Mouse (Mus musculus): ENCODE data around the gene Etv4. TPM values are rescaled to one million over a fixed set of nuclear protein-coding genes. Genes with fewer than 3 reads are reported as not detected.

The Etv4 gene
- 1 to 10 TPM; 2.1 to 2.7 TPM for total RNA-seq (2021)

DNA sequence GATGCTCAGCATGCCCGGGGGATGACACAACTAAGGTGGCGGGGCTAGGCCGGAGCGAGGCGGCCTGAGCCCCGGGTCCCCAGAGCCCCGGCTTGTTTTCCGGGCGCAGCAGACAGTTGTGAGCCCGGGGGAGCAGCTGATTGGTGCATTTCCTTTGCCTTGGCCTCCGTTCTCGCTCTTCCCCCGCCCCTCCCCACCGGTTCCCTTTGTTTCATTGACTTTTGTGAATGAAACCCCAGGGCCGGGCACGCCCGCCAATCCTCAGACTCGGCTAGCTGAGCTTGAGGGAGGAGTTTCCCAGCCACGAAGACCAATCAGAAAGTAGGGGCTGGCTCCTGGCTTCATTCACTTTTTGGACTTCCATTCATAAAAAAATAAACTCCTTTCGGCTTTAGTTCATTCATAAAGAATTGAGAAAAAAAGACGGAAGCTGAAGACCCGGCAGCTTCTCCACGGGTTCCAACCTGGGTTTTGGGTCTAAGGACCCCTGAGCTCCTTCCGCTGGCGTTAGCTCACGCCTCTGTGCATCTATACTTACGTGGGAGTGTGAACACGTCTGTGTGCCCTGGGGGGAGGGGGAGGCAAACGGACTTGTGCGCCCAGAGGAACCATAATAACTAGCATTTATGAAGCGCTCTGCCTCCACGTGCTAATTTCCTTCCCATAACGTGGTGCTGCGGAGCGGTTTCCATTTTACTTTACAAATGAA lies at the start of gene Etv4:
Gene Etv4, minus strand, starts transcription at position 229 of the 709 bp plus-strand sequence.
- intact Hi-C loops (cut with DNase I), result no loop called here

DNA sequence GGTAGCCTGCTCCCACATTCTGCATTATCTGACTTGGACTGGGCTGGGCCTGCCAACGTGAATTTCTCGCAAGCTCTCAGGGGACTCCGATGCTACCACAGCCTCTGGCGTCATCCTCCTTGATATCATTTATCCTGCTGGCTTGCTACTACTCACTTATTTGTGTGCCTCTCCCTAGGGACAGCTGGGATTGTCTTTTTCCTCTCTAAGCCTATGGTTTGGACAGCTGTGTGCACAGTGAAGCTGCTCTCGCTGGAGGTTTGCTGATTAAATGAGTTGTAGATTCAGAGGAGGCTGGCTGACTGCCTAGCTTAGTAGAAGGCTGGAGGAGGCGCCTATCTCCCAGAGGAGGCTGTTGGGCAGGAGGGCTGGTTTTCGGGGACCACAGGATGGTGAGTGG lies 46.8 kb upstream of the Etv4 start:
- peak; percentile 73 to 74 for DNase-seq
- intact Hi-C loops (cut with DNase I), result loop anchor here (2.0 to 5.0 kb wide), 2 partner anchors 17 to 50 kb away; no protein-coding TSS in a partner anchor

More for the DNA sequence above, at the start of gene Etv4:
- DNase-seq, result peak; percentile 92 to 94

DNA sequence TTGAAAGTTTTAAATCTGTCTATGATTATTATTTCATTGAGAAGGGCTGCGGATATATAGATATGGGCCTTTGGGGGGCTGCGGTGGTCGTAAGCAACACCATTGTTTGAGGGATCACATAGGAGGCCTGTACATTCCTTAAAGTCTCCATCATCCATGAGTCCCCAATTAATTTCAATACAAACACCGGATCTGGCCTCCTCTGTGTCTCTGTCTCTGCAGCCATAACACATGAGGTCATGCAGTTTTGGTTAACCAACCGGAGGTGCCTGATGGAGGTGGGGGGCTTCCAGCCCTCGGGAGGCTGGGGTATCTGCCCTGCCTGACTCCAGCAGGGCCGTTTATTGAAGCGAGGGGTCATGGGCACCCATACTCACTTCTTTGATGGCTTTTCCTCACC lies 45.4 kb upstream of the Etv4 start:
- DNase-seq, result peak in 1 of 2 experiments; percentile 19
- intact Hi-C loops (cut with DNase I), result loop anchor here (5.0 kb wide), 1 partner anchor 52 kb away; no protein-coding TSS in a partner anchor

DNA sequence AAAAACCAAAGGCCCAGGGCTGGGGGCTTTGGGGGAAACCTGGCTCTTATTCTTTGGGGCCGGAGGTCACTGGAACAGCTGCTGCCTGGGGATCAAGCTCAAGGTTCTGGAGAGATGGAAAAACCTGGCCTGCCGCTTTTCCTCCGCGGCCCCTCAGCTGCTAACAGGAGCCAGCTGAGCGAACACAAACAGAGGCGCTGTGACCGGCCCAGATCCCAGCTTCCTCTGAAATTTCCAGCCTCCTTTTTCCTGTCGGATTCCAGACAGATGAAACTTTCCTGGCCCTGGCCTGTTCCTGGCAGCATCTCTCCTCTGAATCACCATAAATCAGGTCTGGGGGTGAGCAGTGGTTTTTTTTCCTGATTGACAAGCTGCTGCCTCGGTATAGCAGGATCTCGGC lies 44.9 kb upstream of the Etv4 start:
- peak; percentile 80 to 83 for DNase-seq
- intact Hi-C loops (cut with DNase I), result loop anchor here (5.0 kb wide), 1 partner anchor 52 kb away; no protein-coding TSS in a partner anchor

DNA sequence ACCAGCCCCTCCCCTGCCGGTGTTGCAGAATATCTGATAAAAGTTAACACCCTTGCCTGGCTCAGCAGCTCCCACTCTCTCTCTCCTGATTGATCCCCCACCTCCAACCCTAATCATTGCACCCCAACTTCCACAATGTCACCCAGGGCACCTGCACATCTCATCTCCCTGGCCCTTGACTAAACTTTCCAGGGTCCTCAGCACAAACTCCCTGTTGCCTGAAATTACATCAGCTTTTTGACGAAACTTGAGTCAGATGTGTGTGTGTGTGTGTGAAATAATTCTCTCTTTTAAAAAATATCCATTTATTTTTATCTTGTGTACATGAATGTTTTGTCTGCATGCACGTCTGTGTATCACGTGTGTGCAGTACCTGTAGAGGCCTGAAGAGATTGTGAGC lies 43.5 kb upstream of the Etv4 start:
- no peak for DNase-seq
- intact Hi-C loops (cut with DNase I), result no loop called here

DNA sequence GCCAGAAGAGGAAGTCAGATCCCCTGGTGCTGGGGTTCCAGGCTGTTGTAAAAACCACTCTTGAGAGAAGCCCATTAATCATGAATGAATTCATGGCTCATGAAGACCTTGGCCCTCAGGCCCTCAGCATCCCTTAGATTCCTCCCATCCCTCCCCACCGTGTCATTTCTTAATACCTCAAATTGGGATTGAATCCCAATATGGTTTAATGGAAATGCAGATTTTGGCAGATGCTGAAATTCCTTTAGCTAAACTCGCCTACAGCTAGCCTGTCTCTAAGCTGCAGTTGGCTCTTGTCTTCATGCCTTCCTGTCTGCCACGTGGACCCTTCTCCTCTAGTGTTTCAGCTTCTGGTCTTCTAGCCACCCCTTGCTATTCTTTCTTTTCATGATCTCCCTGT lies 38.0 kb upstream of the Etv4 start:
- intact Hi-C loops (cut with DNase I), result loop anchor here (5.0 kb wide), 1 partner anchor 34 kb away; no protein-coding TSS in a partner anchor
- DNase-seq, result no peak

DNA sequence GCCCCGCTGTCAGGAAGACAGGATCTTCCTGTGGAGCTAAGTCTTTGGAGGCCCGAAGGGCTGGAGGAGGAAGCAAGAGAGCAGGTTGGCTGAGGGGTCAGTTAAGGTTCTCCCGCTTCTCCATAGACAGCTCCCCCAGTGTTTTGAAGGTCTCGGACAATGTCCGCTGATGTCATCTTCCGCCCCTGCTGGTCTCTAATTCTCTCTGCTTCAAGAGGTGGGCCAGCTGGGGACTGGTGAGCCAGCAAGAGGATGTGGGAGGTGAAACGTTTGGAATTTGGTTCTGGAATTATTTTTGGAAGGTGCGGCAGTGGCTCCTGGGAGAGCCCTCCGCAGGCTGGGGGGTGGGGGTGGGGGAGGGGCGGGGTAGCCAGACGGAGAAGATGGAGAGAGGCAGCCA lies 35.7 kb upstream of the Etv4 start:
- intact Hi-C loops (cut with DNase I), result loop anchor here (5.0 kb wide), 1 partner anchor 36 kb away; no protein-coding TSS in a partner anchor
- DNase-seq, result peak; percentile 72 to 73

DNA sequence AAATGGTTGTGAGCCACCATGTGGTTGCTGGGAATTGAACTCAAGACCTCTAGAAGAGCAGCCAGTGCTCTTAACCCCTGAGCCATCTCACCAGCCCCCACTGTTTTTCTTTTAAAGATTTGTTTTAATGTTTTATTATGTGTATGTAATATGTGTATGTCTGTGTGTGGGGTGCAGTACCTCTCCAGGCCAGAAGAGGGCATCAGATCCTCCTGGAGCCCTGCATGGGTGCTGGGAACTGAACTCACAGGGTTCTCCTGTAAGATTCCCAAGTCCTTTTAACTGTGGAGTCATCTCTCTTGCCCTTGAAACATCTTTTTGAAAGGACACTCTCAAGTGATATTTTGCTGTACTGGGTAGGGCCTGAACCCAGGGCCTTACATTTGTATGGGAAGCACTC lies 34.7 kb upstream of the Etv4 start:
- no peak for DNase-seq
- intact Hi-C loops (cut with DNase I), result loop anchor here (5.0 kb wide), 1 partner anchor 37 kb away; no protein-coding TSS in a partner anchor

DNA sequence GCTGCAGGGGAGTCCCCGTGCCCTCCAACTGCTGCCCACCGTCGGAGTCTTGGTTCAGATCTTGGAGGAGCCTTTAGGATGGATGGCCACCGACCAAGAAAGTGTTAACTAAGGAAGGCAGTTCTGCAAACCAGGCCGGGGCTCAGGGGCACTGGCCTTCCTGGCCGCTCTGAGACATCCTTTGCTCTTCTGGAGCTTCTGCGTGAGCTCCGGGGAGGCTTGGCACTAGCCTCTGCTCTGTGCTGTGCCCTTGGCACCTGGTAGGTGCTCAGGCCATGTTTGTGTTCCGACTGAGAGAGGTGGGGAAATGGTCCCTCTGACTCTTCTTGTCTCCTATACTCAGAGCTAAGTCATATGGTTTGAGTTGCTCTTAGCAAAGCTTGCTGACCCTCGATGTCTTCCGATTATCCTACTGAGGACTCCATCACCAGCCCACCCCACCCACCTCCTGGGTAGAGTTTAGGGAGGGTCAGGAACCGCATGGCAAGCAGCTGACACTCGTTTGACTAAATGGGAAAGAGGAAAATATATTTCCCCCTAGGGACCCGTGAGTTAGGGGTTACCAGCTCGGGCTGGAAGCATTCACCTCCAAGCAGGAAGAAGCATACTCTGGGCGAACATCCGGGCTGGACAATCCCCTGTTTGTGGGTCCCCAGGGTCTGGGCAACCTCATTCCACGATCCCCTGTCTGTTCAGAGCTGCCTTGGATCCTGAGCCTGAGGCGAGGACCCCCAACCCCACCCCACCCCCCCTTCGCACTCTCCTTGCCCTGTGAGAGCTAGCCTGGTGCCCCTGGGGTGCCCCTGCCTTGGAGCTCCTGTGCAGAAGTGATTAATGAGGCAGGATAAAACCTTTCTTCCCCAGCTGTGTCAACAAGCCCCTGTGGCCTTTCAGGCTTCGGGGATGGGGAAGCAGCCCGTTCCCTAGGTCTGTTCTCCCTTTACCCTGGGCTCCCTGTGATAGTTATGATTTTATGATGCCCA lies 30.2 kb upstream of the Etv4 start:
- DNase-seq, result no peak
- intact Hi-C loops (cut with DNase I), result no loop called here

DNA sequence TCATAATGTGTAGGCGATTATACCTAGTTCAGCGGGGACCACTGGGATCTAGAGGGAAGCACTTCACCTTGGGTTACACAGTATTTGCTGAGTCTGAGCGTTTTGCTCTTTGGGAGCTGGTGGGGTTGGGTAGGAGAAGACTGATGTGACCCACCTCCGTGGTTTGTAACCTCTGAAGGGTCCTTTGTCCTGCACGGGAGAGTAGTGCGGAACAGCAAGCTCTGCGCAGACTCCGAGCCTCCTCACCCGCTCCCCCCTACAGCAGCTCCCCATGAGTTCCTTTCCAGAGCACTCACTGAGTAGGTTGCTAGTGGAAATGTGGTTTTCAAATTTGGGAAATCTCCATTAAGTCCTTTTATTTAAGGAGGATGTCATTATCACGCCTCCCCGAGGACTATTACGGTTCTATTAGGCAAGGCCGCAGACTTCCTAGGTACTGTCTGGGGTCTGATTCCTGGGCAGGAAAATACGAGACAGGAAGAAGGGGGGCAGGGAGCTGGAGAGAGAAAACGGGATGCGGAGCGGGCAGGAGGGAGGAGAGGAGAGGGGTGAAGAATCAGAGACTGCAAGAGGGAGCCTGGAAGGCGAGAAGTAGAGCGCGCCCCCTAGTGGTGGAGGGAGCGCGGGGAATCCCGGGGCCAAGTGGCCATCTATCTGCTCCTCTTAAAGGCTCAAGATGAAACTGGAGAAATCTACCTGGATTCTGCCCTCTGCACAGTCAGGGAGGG lies 29.4 kb upstream of the Etv4 start:
- DNase-seq, result peak; percentile 85 to 91
- intact Hi-C loops (cut with DNase I), result loop anchor here (1.0 to 5.0 kb wide), 3 partner anchors 52 to 153 kb away; partner anchors contain the start of gene Sost

DNA sequence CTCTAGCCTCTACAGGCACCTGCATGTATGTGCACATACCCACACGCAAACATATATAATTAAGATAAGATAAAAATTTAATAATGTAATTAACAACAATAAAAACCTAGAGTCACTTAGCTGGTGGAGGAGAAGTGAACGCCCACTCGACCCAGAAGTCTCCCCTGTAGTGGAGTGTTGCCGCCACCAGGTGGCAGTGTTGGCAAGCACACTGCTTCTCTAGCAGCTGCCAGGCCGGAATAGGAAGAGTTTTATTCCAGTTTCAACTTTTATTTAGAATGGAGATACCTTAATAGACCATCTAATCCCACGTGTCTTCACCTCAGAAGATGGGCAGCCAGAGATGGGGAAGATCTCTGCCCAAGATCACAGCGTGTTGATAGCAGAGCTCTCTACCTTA lies 28.1 kb upstream of the Etv4 start:
- intact Hi-C loops (cut with DNase I), result loop anchor here (1.0 to 5.0 kb wide), 3 partner anchors 51 to 154 kb away; partner anchors contain the start of gene Sost
- peak; percentile 85 to 92 for DNase-seq

DNA sequence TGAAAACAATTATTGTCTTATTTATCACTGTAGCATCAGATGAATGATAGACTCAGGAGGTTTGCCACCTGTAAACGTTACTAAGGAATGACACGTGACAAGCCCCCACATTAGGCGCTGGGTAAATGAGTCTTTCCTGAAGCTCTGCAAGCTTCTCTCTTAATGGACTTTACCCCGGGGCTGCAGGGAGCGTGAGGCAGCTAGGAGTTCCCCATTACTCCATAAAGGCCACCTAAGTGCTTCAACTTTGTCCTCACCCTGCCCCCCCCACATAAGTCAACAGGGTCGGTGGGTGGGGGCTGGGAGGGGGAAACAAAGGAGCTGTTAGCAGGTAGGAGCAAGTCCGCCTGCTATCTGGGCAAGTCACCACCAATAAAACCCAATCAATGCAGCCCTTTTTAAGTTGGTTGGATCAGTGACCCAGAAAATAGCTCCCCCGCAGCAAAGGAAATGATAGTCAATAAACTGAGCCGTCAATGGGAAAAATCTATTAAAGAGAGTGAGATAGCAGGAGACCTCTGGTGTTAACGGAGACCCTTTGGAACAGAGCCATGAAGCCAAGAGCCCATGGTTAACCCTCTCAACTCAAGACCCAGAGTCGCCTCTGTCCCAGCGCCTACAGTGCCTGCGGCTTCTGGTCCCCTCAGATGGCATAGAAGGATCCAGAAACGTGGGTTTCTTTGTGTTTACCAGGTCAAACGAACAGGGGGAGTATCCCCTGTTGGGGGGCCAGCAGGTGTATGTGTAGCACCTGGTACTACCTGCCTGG lies 24.1 kb upstream of the Etv4 start:
- intact Hi-C loops (cut with DNase I), result no loop called here
- DNase-seq, result no peak

DNA sequence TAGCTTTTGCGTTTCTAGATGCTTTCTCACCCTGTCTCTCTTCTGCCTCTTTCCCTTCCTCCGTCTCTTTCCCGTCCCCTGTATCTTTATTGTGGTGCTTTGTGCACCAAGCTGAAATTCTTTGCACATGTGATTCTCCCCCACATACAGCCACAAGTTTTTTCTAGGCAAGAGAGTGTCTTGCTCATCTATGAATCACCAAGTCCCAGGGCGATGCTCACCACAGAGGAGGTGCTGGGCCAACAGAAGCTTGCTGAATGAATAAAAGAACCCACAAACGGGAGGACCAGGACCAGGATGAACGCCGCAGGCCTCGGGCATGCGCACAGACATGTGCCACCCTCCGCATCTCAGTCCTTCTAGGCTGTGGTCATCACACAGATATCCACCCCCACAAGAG lies 22.1 kb upstream of the Etv4 start:
- DNase-seq, result no peak
- intact Hi-C loops (cut with DNase I), result no loop called here

DNA sequence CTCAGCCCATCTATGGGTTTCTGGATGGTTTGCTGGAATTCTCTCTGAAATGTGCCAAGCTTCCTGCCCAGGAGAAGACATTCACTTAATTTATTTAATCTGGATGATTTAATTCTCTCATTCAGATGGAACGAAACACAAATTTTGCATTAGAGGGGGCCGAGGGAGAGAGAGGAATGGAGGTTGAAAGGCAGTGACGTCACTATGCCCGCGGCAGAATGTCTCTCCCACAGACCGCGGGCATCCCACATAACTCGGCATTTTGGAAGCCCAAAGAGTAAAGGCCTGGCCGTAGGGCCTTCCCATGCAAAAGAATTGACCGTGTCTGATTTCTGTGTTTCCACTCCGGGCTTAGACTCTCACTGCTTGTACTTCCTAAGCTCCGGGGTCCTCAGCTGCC lies 21.6 kb upstream of the Etv4 start:
- DNase-seq, result no peak
- intact Hi-C loops (cut with DNase I), result no loop called here

DNA sequence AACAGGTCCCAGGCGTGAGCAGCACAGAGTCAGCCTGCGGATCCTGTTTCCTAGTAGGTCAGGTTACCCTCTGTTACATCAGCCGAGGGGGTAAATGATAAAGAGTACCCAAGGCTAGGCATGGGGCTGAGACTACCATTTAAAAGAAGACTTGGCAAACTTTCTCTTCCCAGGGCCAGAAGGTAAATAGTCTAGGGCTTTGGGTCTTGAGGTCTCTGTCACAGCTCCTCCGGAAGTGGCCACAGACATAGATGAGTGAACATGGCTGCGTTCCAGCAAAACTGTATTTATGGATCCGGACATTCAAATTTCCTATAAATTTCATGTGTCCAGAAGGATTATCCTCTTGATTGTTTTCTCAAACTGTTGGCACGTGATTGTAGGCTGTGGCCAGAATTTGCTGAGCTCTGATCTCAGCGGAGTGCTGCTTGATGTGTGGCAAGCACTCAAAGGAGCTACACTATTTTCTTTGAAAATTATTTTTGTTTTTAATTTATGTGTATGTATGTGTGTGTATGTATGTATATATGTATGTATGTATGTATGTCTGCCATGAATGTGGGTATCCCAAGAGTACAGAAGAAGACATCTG lies 20.0 kb upstream of the Etv4 start:
- DNase-seq, result no peak
- intact Hi-C loops (cut with DNase I), result no loop called here

DNA sequence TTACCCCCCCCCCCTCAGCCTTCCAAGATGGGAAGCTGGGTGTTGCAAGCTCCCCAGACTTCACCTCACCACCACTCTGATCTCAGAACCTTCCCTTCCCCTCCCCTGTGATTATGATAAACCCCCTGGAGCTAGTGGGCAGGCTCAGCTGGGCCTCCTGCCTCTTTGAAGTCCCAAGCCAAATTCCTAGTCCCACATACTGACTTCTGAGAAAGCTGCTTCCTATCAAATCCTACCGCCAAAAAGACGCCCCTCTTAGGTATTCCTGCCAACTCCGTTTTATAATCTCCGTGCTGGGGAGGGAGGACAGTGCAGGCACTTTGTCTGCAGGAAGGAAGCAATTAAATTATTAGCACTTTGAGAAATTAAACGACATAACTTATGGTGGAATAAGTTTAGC lies 16.2 kb upstream of the Etv4 start:
- intact Hi-C loops (cut with DNase I), result no loop called here
- no peak for DNase-seq

DNA sequence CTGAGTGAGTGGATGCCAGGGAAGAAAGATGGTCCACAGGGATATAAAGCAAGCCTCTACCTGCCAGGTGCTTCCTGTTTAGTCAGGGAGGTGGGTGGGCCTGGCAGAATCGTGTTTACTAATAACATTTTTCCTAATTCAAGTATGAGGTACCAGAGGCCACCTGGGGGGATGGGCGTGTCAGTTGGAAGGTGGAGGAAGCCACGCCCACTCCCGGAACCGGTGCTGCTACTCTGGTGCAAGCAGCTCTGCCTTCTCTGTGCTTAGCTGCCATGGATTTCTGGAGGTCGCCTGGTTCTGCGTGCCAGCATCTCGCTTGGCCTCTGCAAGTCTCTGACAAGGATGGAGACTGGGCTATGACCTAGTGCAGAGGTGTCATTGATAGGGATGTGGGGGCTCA lies 12.9 kb upstream of the Etv4 start:
- DNase-seq, result no peak
- intact Hi-C loops (cut with DNase I), result no loop called here

DNA sequence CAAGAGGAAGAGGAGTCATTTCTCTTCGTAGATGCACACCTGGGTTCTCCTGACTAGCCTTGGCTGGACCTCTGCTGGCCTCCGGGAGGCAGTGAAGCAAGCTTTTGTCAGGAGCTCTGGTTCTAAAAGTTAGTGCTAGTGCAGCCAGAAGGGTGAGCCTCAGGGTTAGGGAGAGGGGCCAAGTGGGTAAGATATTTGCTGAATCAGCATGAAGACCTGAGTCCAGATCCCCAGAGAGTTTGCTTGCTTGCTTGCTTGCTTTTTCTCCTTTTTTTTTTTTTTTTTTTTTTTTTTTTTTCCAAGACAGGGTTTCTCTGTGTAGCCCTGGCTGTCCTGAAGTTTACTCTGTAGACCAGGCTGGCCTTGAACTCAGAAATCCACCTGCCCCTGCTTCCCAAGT lies 12.2 kb upstream of the Etv4 start:
- no peak for DNase-seq
- intact Hi-C loops (cut with DNase I), result no loop called here

DNA sequence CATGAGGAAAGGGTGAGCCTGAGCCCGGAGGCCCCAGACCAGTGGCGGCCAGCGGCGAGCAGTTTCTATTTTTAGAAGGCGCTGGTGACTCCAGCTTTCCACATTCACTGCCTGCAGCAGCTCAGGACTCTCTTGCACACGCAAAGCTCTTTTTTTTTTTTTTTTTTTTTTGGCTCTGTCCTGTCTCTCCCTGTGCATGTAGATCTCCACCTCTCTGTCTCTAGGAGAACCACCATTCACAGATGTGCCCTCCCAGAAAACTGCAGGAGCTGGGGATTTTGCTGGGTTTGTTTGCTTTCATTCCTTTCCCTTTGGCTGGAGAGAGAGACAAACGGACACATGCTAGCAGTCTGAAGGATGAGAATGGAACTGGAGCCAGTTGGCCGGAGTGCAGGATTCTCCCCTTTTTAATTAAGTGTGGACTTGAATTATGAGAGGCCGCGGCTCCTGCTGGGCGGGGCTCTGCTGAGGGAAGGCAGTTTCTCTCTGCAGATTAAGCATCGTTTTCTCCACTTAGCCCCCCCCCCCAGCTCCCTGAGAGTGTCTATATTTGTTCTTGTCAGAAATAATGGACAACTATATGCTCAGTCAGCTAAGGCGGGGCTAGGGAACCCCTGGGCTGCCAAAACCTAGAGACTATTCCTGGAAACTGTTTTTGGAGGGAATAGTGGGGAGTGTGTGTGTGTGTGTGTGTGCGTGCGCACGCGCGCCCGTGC lies 5.8 kb upstream of the Etv4 start:
- peak; percentile 71 to 74 for DNase-seq
- intact Hi-C loops (cut with DNase I), result no loop called here
